Mouse (Mus musculus) intestine, embryonic 14.5 days (tissue): Measurements from ENCODE around the gene Arhgap4. TPM values are rescaled to one million over a fixed set of nuclear protein-coding genes. Genes with fewer than 3 reads are reported as not detected.
A peak's percentile ranks its signal among the peaks of the same experiment; 100 is the strongest.

Experiments
- ATAC-seq: fragments of 200-750 bp; cut with Nextera tagmentation; replicated peaks from 2 replicates; pipeline ENCODE4 v1.8.0; 2017; ENCODE audit warnings: low read depth, moderate number of reproducible peaks, moderate TSS enrichment, moderate library complexity; ENCODE audit not compliant: low FRiP score, low TSS enrichment
- DNase-seq: peaks from one replicate; pipeline ENCODE4 v3.0.0-alpha.2; 2018; ENCODE audit warnings: low spot score
- H3K27ac ChIP-seq: fragments of 300-500 bp; sonication (generic); 2 replicates; pipeline ENCODE4 v1.5.1; 2014; ENCODE audit warnings: low read depth, mild to moderate bottlenecking, control low read depth
- H3K27me3 ChIP-seq: fragments of 300-500 bp; sonication (generic); replicated peaks from 2 replicates; pipeline ENCODE4 v1.6.1; 2014; ENCODE audit warnings: low read length, control low read depth; ENCODE audit not compliant: control insufficient read depth, insufficient read depth
- H3K36me3 ChIP-seq: fragments of 300-500 bp; sonication (generic); 2 replicates; pipeline ENCODE4 v1.6.1; 2014; ENCODE audit warnings: low read length, control low read depth; ENCODE audit not compliant: control insufficient read depth, insufficient read depth
- H3K4me1 ChIP-seq: fragments of 300-500 bp; sonication (generic); replicated peaks from 2 replicates; pipeline ENCODE4 v1.6.1; 2014; ENCODE audit warnings: low read length, control low read depth, mixed read lengths; ENCODE audit not compliant: control insufficient read depth, insufficient read depth
- H3K4me2 ChIP-seq: fragments of 300-500 bp; sonication (generic); 2 replicates; pipeline ENCODE4 v1.6.1; 2014; ENCODE audit warnings: low read length
- H3K4me3 ChIP-seq: fragments of 300-500 bp; sonication (generic); 2 replicates; pipeline ENCODE4 v1.5.1; 2014; ENCODE audit warnings: low read depth, low read length, control low read depth, mixed read lengths
- H3K9ac ChIP-seq: fragments of 300-500 bp; sonication (generic); 2 replicates; pipeline ENCODE4 v1.6.1; 2014; ENCODE audit warnings: mild to moderate bottlenecking, low read length
- H3K9me3 ChIP-seq: fragments of 300-500 bp; sonication (generic); 2 replicates; pipeline ENCODE4 v1.6.1; 2016; ENCODE audit warnings: low read length, control low read depth; ENCODE audit not compliant: control insufficient read depth
- WGBS: fragments of 180-500 bp; shearing (Covaris S2); extraction: QIAGEN DNeasy Blood & Tissue Kit; methylation state at CpG from one replicate; pipeline ENCODE4 v1.1.7; 2014; 5-methylcytosine and 5-hydroxymethylcytosine counted together
- polyA plus RNA-seq: library from polyadenylated mRNA; unstranded; fragments of >200 nt; fragmentation: Nextera tagmentation; extraction: Ambion mirVana; gene quantifications from 2 replicates; pipeline ENCODE4 v1.2.1, GENCODE M21; 2014

The Arhgap4 gene
- polyA plus RNA-seq, 1 experiment from 2014 or later = 4.3 TPM

DNA sequence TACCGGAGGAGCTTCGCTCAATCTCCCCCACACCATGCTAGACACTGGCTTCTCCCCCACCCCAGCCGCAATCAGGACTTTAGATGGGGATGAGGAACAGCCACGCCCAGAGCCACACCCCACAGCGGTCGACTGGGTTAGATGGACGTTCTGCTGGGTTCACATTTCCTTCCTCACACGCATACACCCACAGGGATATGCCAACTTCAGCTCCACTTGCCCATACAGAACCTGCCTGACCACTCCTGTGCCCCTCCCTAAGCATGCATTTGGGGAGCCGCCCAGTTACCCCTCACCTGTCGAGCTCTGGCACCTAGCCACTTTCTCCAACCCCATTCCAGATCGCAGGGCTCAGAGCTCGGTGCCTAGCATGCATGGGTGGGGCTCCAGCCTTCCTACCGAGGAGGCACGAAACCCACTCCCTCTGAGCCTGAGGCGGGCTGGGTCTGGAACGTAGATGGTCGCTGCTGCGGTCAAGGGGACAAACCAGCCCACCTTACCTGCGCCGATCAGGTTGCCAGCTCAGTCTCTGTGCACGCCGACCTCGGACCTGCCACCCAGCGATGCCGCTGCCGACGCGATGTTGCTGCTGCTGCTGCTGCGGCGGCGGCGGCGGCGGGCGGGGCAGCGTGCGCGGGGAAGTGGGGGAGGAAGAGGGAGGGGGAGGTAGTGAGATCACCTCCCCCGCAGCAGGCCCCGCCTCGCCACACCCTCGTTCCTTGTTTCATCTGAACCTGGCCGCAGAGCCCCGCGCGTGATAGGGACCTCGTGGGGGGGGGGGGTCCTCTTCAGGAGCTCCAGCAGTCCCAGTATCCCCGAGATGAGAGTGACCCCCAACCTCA is 41.3 kb downstream of the Arhgap4 start:
- Histone ChIP-seq H3K4me2 (peak overlapping the region; percentile 56), H3K36me3 (no peaks in the 10 kb centered on the region), H3K27ac (no peak overlapping the region), H3K4me3 (peak overlapping the region; percentile 34), H3K27me3 (peaks cover 19% of the 10 kb centered on the region), H3K4me1 (no peaks in the 10 kb centered on the region), H3K9ac (no peak overlapping the region), H3K9me3 (no peaks in the 10 kb centered on the region)
- WGBS = 13% methylated on average over 38 of the region's 48 CpGs
- DNase-seq (peak; percentile 55), ATAC-seq (0 out of 2 replicates have a peak, but pooled peaks have one; percentile 27)

DNA sequence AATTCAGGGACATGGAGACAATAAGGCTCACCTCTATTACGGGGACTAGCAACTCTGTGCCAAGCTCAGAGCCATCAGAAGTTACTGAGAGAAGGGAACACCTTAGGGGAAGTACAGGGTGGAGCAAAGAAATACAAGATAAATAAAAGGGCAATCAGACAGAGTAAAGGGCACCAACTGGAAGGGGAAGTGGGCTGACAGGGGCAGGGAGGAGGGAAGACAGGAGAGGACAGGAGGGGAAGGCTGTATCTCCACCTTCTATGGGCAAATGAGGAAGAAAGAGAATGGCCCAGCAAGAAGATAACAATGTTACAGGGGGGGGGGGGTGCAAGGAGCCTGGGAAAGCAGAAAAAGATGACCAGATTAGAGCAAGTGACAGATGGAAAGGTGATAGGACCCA is 44.7 kb downstream of the Arhgap4 start:
- peaks cover 19% of the 10 kb centered on the region for H3K27me3 ChIP-seq
- H3K36me3 ChIP-seq = no peaks in the 10 kb centered on the region
- no peak overlapping the region for H3K4me2 ChIP-seq
- H3K4me3 ChIP-seq = no peak overlapping the region
- no peak overlapping the region for H3K27ac ChIP-seq
- H3K4me1 ChIP-seq = no peaks in the 10 kb centered on the region
- no peaks in the 10 kb centered on the region for H3K9me3 ChIP-seq
- ATAC-seq = no peak
- WGBS = 86% methylated on average over 1 of the region's 1 CpGs
- no peak overlapping the region for H3K9ac ChIP-seq
- DNase-seq = no peak

DNA sequence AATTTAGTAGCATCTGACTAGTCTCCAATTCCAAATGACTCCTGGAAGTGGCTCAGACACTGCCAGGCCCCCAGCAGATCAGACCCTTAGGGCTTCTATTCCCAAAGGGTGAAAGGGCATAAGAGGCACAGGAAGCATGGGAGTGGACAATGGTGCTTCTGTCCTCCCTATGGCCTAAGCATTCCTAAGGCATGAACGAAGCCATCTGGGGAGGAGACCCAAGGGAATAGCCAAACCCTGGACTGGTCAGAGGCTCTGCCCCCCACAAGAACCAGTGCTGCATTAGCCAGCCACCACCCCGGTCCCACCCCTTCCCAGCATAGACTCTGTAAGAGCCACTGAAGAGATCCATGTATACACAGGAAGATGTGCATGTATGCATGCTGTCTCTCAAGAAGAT is 45.8 kb downstream of the Arhgap4 start:
- Histone ChIP-seq H3K36me3 (no peaks in the 10 kb centered on the region), H3K27ac (no peak overlapping the region), H3K27me3 (peaks cover 17% of the 10 kb centered on the region), H3K9ac (no peak overlapping the region), H3K4me3 (no peak overlapping the region), H3K9me3 (no peaks in the 10 kb centered on the region), H3K4me1 (no peaks in the 10 kb centered on the region), H3K4me2 (no peak overlapping the region)
- DNase-seq (no peak), ATAC-seq (no peak)
- 63% methylated on average over 2 of the region's 2 CpGs for WGBS

- no peak for DNase-seq
- Histone ChIP-seq H3K9me3 (no peaks in the 10 kb centered on the region), H3K4me3 (no peak overlapping the region), H3K27me3 (no peaks in the 10 kb centered on the region), H3K9ac (no peak overlapping the region), H3K27ac (no peak overlapping the region), H3K4me1 (no peaks in the 10 kb centered on the region), H3K36me3 (no peaks in the 10 kb centered on the region), H3K4me2 (no peak overlapping the region)
- ATAC-seq = no peak
- WGBS = 17% methylated on average over 1 of the region's 1 CpGs
These were observed 49.7 kb downstream of the Arhgap4 start for GRCm38 (mm10) chrX:73871956-73872355.

- no peaks in the 10 kb centered on the region for H3K4me1 ChIP-seq
- H3K27me3 ChIP-seq = no peaks in the 10 kb centered on the region
- H3K9ac ChIP-seq = no peak overlapping the region
- no peak for DNase-seq
- no peak overlapping the region for H3K27ac ChIP-seq
- H3K9me3 ChIP-seq = no peaks in the 10 kb centered on the region
- no peak for ATAC-seq
- H3K4me3 ChIP-seq = no peak overlapping the region
- H3K36me3 ChIP-seq = no peaks in the 10 kb centered on the region
- H3K4me2 ChIP-seq = no peak overlapping the region
These were observed 50.2 kb downstream of the Arhgap4 start for GRCm38 (mm10) chrX:73871474-73871873.

- DNase-seq = peak; percentile 83
These were observed 52.3 kb downstream of the Arhgap4 start for GRCm38 (mm10) chrX:73869334-73869733.

DNA sequence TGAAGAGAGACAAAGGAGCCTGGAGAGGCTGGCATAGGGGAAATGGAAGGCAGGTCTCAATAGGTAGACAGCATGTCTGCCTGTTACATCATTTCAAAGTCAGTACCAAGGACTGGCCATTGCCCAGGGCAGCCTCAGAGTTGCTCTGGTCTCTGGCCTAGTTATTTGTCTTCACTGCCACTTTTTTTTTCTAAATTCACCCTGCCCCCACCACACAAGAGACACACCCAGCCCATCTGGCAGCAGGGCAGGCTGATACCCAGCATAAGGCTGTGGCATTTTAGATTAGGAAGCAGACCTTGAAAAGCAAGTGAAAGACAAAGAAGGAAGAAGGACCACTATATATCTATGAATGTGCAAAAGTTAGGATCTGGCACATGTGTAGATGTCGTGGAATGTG is 53.8 kb downstream of the Arhgap4 start:
- Histone ChIP-seq H3K9me3 (no peaks in the 10 kb centered on the region), H3K27ac (no peak overlapping the region)
- WGBS = 75% methylated on average over 1 of the region's 1 CpGs

More at GRCm38 (mm10) chrX:73869334-73869733, 52.3 kb downstream of the Arhgap4 start:
- no peak for ATAC-seq
- H3K36me3 ChIP-seq = no peaks in the 10 kb centered on the region
- H3K4me3 ChIP-seq = no peak overlapping the region
- no peak overlapping the region for H3K9ac ChIP-seq
- WGBS = 12% methylated on average over 5 of the region's 5 CpGs
- H3K4me2 ChIP-seq = no peak overlapping the region
- no peak overlapping the region for H3K27ac ChIP-seq
- H3K27me3 ChIP-seq = no peaks in the 10 kb centered on the region
- H3K4me1 ChIP-seq = no peaks in the 10 kb centered on the region
- H3K9me3 ChIP-seq = no peaks in the 10 kb centered on the region

GRCm38 (mm10) chrX:73867256-73867655 is 54.4 kb downstream of the Arhgap4 start:
- WGBS = 25% methylated on average over 3 of the region's 3 CpGs

More for the DNA sequence above, 53.8 kb downstream of the Arhgap4 start:
- DNase-seq (no peak), ATAC-seq (no peak)
- no peak overlapping the region for H3K4me2 ChIP-seq
- H3K36me3 ChIP-seq = no peaks in the 10 kb centered on the region
- H3K9ac ChIP-seq = no peak overlapping the region
- H3K4me3 ChIP-seq = no peak overlapping the region
- no peaks in the 10 kb centered on the region for H3K27me3 ChIP-seq
- no peaks in the 10 kb centered on the region for H3K4me1 ChIP-seq

GRCm38 (mm10) chrX:73864692-73865091 is 57.0 kb downstream of the Arhgap4 start:
- ATAC-seq (no peak), DNase-seq (no peak)
- H3K36me3 ChIP-seq = no peaks in the 10 kb centered on the region
- H3K9ac ChIP-seq = no peak overlapping the region
- no peak overlapping the region for H3K4me2 ChIP-seq
- no peaks in the 10 kb centered on the region for H3K9me3 ChIP-seq
- no peak overlapping the region for H3K4me3 ChIP-seq
- H3K27ac ChIP-seq = no peak overlapping the region
- H3K27me3 ChIP-seq = no peaks in the 10 kb centered on the region
- 51% methylated on average over 3 of the region's 3 CpGs for WGBS
- H3K4me1 ChIP-seq = no peaks in the 10 kb centered on the region

More at GRCm38 (mm10) chrX:73867256-73867655, 54.4 kb downstream of the Arhgap4 start:
- Histone ChIP-seq H3K4me2 (no peak overlapping the region), H3K9ac (no peak overlapping the region), H3K9me3 (no peaks in the 10 kb centered on the region), H3K4me3 (no peak overlapping the region), H3K4me1 (no peaks in the 10 kb centered on the region), H3K27ac (no peak overlapping the region), H3K36me3 (no peaks in the 10 kb centered on the region), H3K27me3 (no peaks in the 10 kb centered on the region)
- ATAC-seq (no peak), DNase-seq (no peak)
